Mouse (Mus musculus) cerebellum, adult 2 months (tissue): ENCODE results near the gene Cpn1. TPM values are rescaled to one million over a fixed set of nuclear protein-coding genes. Genes with fewer than 3 reads are reported as not detected.
A peak's percentile ranks its signal among the peaks of the same experiment; 100 is the strongest.

Source experiments
- DNase-seq, 2 experiments: peaks; one replicate each; pipeline ENCODE4 v3.0.0; 2021
- H3K27ac ChIP-seq: fragments of 200-500 bp; 2 replicates; pipeline ENCODE4 v1.5.1; 2012; ENCODE audit warnings: low read length, control low read depth, inconsistent platforms; ENCODE audit not compliant: insufficient read depth
- H3K27me3 ChIP-seq: fragments of 200-500 bp; 2 replicates; pipeline ENCODE4 v1.6.1; 2012; ENCODE audit warnings: inconsistent platforms, mild to moderate bottlenecking, low read length, moderate library complexity; ENCODE audit not compliant: control insufficient read depth, insufficient read depth
- H3K4me1 ChIP-seq: fragments of 200-500 bp; 2 replicates; pipeline ENCODE4 v1.6.1; 2011; ENCODE audit warnings: low read length; ENCODE audit not compliant: control insufficient read depth, insufficient read depth
- H3K4me3 ChIP-seq: fragments of 200-500 bp; replicated peaks from 2 replicates; pipeline ENCODE3; 2011; ENCODE audit warnings: mild to moderate bottlenecking, low read depth, low read length, control low read depth; ENCODE audit not compliant: insufficient read depth
- CTCF ChIP-seq: fragments of 200-500 bp; IDR thresholded peaks from 2 replicates; pipeline ENCODE4 v1.5.1; 2011; ENCODE audit warnings: low read depth, mild to moderate bottlenecking, control low read depth, low read length, moderate library complexity, borderline replicate concordance; ENCODE audit not compliant: insufficient read depth
- POLR2A ChIP-seq: fragments of 200-500 bp; IDR thresholded peaks from 2 replicates; pipeline ENCODE4 v1.6.1; 2011; ENCODE audit warnings: low read length, control low read depth, borderline replicate concordance; ENCODE audit not compliant: insufficient read depth
- WGBS: fragments of 180-500 bp; shearing (Covaris S2); methylation state at CpG from one replicate; pipeline ENCODE4 v1.1.7; 2018; 5-methylcytosine and 5-hydroxymethylcytosine counted together
- polyA plus RNA-seq: library from polyadenylated mRNA; depleted of rRNA; stranded (reverse); fragments of >200 nt; gene quantifications from 2 replicates; pipeline ENCODE4 v1.2.3, GENCODE M21; 2012; rRNA removed

Gene Cpn1
- polyA plus RNA-seq, 1 experiment, result 0.16 TPM

- no peaks in the 10 kb centered on the region for H3K27me3 ChIP-seq
- TF ChIP-seq CTCF (no peak), POLR2A (no peak)
- no peak overlapping the region for H3K27ac ChIP-seq
- DNase-seq, result no peak
- no peak overlapping the region for H3K4me3 ChIP-seq
- 85% methylated on average over 4 of the region's 4 CpGs for WGBS
- no peaks in the 10 kb centered on the region; the same call in 1 of the 2 replicates for H3K4me1 ChIP-seq
Measured at GRCm38 (mm10) chr19:43912775-43913486, 73.4 kb downstream of the Cpn1 start.

- H3K27me3 ChIP-seq, result no peaks in the 10 kb centered on the region
- H3K27ac ChIP-seq, result no peak overlapping the region
- WGBS, result 96% methylated on average over 7 of the region's 7 CpGs
- no peak overlapping the region for H3K4me3 ChIP-seq
- no peaks in the 10 kb centered on the region for H3K4me1 ChIP-seq
- TF ChIP-seq CTCF (peak; percentile 9; the same call in 1 of the 2 replicates), POLR2A (no peak)
- DNase-seq, result no peak
Measured at GRCm38 (mm10) chr19:43906492-43906891, 79.9 kb downstream of the Cpn1 start.

Other genes starting within 250 kb of the Cpn1 start
- gene Cutc, start 233.6 kb downstream of the Cpn1 start, polyA plus RNA-seq, result 9.1 and 9.3 TPM in 2 replicates
- gene Cox15, start 233.6 kb downstream of the Cpn1 start, polyA plus RNA-seq, result 19.1 and 20.2 TPM in 2 replicates
- 0.05 and 0.19 TPM in 2 replicates for gene Abcc2, start 204.4 kb downstream of the Cpn1 start, polyA plus RNA-seq
- gene Dnmbp, start 46.4 kb downstream of the Cpn1 start, polyA plus RNA-seq, result 13.3 and 14.4 TPM in 2 replicates
- gene Cyp2c23, start 42.7 kb upstream of the Cpn1 start, polyA plus RNA-seq, result not detected in 2 replicates
- gene Erlin1, start 83.2 kb upstream of the Cpn1 start, polyA plus RNA-seq, result 12.3 and 12.6 TPM in 2 replicates
- gene Chuk, start 120.9 kb upstream of the Cpn1 start, polyA plus RNA-seq, result 78.8 and 82.7 TPM in 2 replicates
- 26.3 and 28.8 TPM in 2 replicates for gene Cwf19l1, start 149.3 kb upstream of the Cpn1 start, polyA plus RNA-seq
- gene Bloc1s2, start 159.9 kb upstream of the Cpn1 start, polyA plus RNA-seq, result 81.0 and 82.4 TPM in 2 replicates
- gene Pkd2l1, start 205.9 kb upstream of the Cpn1 start, polyA plus RNA-seq, result 5.3 and 8.2 TPM in 2 replicates
- 20.5 and 20.9 TPM in 2 replicates for gene Scd3, start 216.7 kb upstream of the Cpn1 start, polyA plus RNA-seq